Mouse (Mus musculus): ENCODE results near the gene Shank2. TPM values are rescaled to one million over a fixed set of nuclear protein-coding genes. Genes with fewer than 3 reads are reported as not detected.

Shank2 gene
- polyA plus RNA-seq, 1 experiment, result 0.70 TPM

DNA sequence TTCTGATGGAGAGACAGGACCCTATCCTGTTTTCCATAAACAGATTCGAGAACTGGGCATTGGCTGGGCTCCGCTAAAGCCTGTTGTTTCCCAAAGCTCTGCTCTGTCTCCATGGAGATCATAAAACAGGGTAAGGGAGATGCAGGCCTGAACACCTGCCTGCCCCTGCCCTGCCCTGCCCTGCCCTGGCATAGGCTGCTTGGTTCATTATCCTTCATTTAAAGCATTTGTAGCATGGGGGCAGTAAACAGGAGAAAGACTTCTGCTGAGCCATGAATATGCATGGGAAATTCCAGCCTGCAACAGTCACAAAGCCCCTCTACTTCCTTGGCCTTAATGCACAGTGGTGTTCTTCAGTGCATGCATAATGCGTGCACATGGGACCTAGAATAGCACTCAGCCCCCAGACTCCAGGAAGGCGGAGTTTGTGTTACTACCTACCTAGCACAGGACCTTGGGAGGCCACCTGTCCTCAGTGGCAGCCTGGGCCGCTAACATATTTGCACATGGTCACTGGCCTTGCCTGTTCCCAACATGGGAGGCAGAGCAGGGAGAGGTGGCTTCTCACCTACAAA lies 230.5 kb downstream of the Shank2 start:
- no peaks in the 10 kb centered on the region for H3K79me2 ChIP-seq (ENCODE audit: control insufficient read depth, insufficient read depth)
- H3K4me3 ChIP-seq (ENCODE audit: insufficient read depth, poor library complexity, severe bottlenecking), result no peak overlapping the region
- no peaks in the 10 kb centered on the region for H3K79me3 ChIP-seq (ENCODE audit: low read depth)
- no peak overlapping the region for H3ac ChIP-seq (ENCODE audit: control insufficient read depth, insufficient read length, low read depth)
- H3K27me3 ChIP-seq (ENCODE audit: control insufficient read depth, insufficient read depth, insufficient read length), result peaks cover 5% of the 10 kb centered on the region
- no peaks in the 10 kb centered on the region for H3K36me3 ChIP-seq (ENCODE audit: control insufficient read depth, insufficient read depth)
- no peak for TF ChIP-seq MYOD1 (IDR thresholded peaks at IDR 0.05; ENCODE audit: control insufficient read depth, insufficient read length, low read depth)
- TF ChIP-seq MAX (IDR thresholded peaks at IDR 0.05), result no peak
- TF ChIP-seq CEBPB (IDR thresholded peaks at IDR 0.05; ENCODE audit: low read depth), result no peak
- TF ChIP-seq USF1 (IDR thresholded peaks at IDR 0.05; ENCODE audit: low read depth), result no peak
- no peak for TF ChIP-seq MYOG (IDR thresholded peaks at IDR 0.05; ENCODE audit: control insufficient read depth, extremely low read depth, insufficient read length)
- no peak for TF ChIP-seq FOSL1 (IDR thresholded peaks at IDR 0.05; ENCODE audit: insufficient read depth, low read length, poor library complexity, severe bottlenecking)
- TF ChIP-seq CTCF (IDR thresholded peaks at IDR 0.05; ENCODE audit: control insufficient read depth, insufficient read depth, insufficient read length), result no peak

GRCm38 (mm10) chr7:144233479-144233878 lies 231.8 kb downstream of the Shank2 start:
- no peak for TF ChIP-seq MAX (IDR thresholded peaks at IDR 0.05)
- peak; percentile 23 for TF ChIP-seq CEBPB (IDR thresholded peaks at IDR 0.05; ENCODE audit: low read depth)
- Histone ChIP-seq H3K27me3 (ENCODE audit: control insufficient read depth, insufficient read depth, insufficient read length) (peaks cover 5% of the 10 kb centered on the region), H3K4me3 (ENCODE audit: insufficient read depth, poor library complexity, severe bottlenecking) (no peak overlapping the region), H3K79me2 (ENCODE audit: control insufficient read depth, insufficient read depth) (no peaks in the 10 kb centered on the region), H3ac (ENCODE audit: control insufficient read depth, insufficient read length, low read depth) (no peak overlapping the region), H3K79me3 (ENCODE audit: low read depth) (no peaks in the 10 kb centered on the region), H3K36me3 (ENCODE audit: control insufficient read depth, insufficient read depth) (no peaks in the 10 kb centered on the region)

GRCm38 (mm10) chr7:144234783-144235182 lies 233.1 kb downstream of the Shank2 start:
- Histone ChIP-seq H3K36me3 (ENCODE audit: control insufficient read depth, insufficient read depth) (no peaks in the 10 kb centered on the region), H3K79me2 (ENCODE audit: control insufficient read depth, insufficient read depth) (no peaks in the 10 kb centered on the region), H3ac (ENCODE audit: control insufficient read depth, insufficient read length, low read depth) (no peak overlapping the region), H3K27me3 (ENCODE audit: control insufficient read depth, insufficient read depth, insufficient read length) (peaks cover 11% of the 10 kb centered on the region), H3K79me3 (ENCODE audit: low read depth) (no peaks in the 10 kb centered on the region), H3K4me3 (ENCODE audit: insufficient read depth, poor library complexity, severe bottlenecking) (no peak overlapping the region)
- no peak for TF ChIP-seq MAX (IDR thresholded peaks at IDR 0.05)
- TF ChIP-seq CEBPB (IDR thresholded peaks at IDR 0.05; ENCODE audit: low read depth), result no peak
- no peak for TF ChIP-seq CTCF (IDR thresholded peaks at IDR 0.05; ENCODE audit: control insufficient read depth, insufficient read depth, insufficient read length)
- TF ChIP-seq MYOD1 (IDR thresholded peaks at IDR 0.05; ENCODE audit: control insufficient read depth, insufficient read length, low read depth), result no peak
- TF ChIP-seq MYOG (IDR thresholded peaks at IDR 0.05; ENCODE audit: control insufficient read depth, extremely low read depth, insufficient read length), result no peak
- no peak for TF ChIP-seq USF1 (IDR thresholded peaks at IDR 0.05; ENCODE audit: low read depth)
- no peak for TF ChIP-seq FOSL1 (IDR thresholded peaks at IDR 0.05; ENCODE audit: insufficient read depth, low read length, poor library complexity, severe bottlenecking)

DNA sequence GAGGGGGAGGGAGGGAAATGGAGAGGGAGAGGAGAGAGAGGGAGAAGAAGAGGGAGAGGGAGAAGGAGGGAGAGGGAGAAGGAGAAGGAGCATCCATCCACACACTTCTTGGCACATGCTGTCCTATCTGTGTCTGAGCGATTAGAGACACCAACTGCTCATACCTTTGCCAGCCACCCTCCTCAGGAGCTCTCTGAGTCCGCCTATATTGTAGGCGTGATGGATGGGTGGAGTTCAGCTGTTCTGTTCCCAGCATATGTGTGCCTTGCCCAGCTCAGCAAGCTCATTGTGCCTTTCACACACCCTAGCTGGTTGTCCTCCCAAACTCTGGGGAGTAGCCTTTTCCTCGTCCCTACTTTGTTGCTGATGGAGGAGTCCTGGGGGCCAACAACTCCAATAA lies 233.8 kb downstream of the Shank2 start:
- Histone ChIP-seq H3ac (ENCODE audit: control insufficient read depth, insufficient read length, low read depth) (no peak overlapping the region), H3K79me2 (ENCODE audit: control insufficient read depth, insufficient read depth) (no peaks in the 10 kb centered on the region), H3K27me3 (ENCODE audit: control insufficient read depth, insufficient read depth, insufficient read length) (peaks cover 13% of the 10 kb centered on the region), H3K79me3 (ENCODE audit: low read depth) (no peaks in the 10 kb centered on the region), H3K4me3 (ENCODE audit: insufficient read depth, poor library complexity, severe bottlenecking) (no peak overlapping the region), H3K36me3 (ENCODE audit: control insufficient read depth, insufficient read depth) (no peaks in the 10 kb centered on the region)
- TF ChIP-seq MYOD1 (IDR thresholded peaks at IDR 0.05; ENCODE audit: control insufficient read depth, insufficient read length, low read depth) (no peak), MYOG (IDR thresholded peaks at IDR 0.05; ENCODE audit: control insufficient read depth, extremely low read depth, insufficient read length) (no peak), CTCF (IDR thresholded peaks at IDR 0.05; ENCODE audit: control insufficient read depth, insufficient read depth, insufficient read length) (no peak), USF1 (IDR thresholded peaks at IDR 0.05; ENCODE audit: low read depth) (no peak), FOSL1 (IDR thresholded peaks at IDR 0.05; ENCODE audit: insufficient read depth, low read length, poor library complexity, severe bottlenecking) (no peak), MAX (IDR thresholded peaks at IDR 0.05) (no peak), CEBPB (IDR thresholded peaks at IDR 0.05; ENCODE audit: low read depth) (no peak)

DNA sequence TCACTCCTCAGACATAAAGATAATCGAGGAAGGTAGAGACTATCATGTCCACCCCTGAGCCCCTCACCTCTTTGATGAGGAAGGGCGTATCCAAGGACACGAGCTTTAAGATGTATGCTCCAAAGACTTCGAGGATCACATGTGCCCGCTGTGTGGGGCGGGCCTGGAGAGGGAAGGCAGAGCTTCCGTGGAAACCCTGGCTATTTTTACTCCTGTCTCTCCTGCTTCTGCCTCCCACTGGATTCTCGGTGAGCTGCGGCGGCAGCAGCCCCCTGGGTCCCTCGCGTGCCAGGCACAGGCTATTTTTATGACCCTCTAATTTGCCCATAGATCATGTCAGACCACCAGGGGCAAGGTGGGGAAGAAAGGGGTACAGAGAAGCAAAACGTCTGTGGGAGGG lies 235.1 kb downstream of the Shank2 start:
- Histone ChIP-seq H3K27me3 (ENCODE audit: control insufficient read depth, insufficient read depth, insufficient read length) (peaks cover 8% of the 10 kb centered on the region), H3ac (ENCODE audit: control insufficient read depth, insufficient read length, low read depth) (no peak overlapping the region), H3K79me2 (ENCODE audit: control insufficient read depth, insufficient read depth) (no peaks in the 10 kb centered on the region), H3K79me3 (ENCODE audit: low read depth) (no peaks in the 10 kb centered on the region), H3K4me3 (ENCODE audit: insufficient read depth, poor library complexity, severe bottlenecking) (no peak overlapping the region), H3K36me3 (ENCODE audit: control insufficient read depth, insufficient read depth) (no peaks in the 10 kb centered on the region)
- TF ChIP-seq MYOD1 (IDR thresholded peaks at IDR 0.05; ENCODE audit: control insufficient read depth, insufficient read length, low read depth), result no peak
- TF ChIP-seq FOSL1 (IDR thresholded peaks at IDR 0.05; ENCODE audit: insufficient read depth, low read length, poor library complexity, severe bottlenecking), result no peak
- TF ChIP-seq MYOG (IDR thresholded peaks at IDR 0.05; ENCODE audit: control insufficient read depth, extremely low read depth, insufficient read length), result no peak
- no peak for TF ChIP-seq CTCF (IDR thresholded peaks at IDR 0.05; ENCODE audit: control insufficient read depth, insufficient read depth, insufficient read length)
- no peak for TF ChIP-seq USF1 (IDR thresholded peaks at IDR 0.05; ENCODE audit: low read depth)
- TF ChIP-seq CEBPB (IDR thresholded peaks at IDR 0.05; ENCODE audit: low read depth), result no peak
- no peak for TF ChIP-seq MAX (IDR thresholded peaks at IDR 0.05)

GRCm38 (mm10) chr7:144238409-144238808 lies 236.7 kb downstream of the Shank2 start:
- Histone ChIP-seq H3K27me3 (ENCODE audit: control insufficient read depth, insufficient read depth, insufficient read length) (peaks cover 8% of the 10 kb centered on the region), H3ac (ENCODE audit: control insufficient read depth, insufficient read length, low read depth) (no peak overlapping the region), H3K36me3 (ENCODE audit: control insufficient read depth, insufficient read depth) (no peaks in the 10 kb centered on the region), H3K79me2 (ENCODE audit: control insufficient read depth, insufficient read depth) (no peaks in the 10 kb centered on the region), H3K79me3 (ENCODE audit: low read depth) (no peaks in the 10 kb centered on the region), H3K4me3 (ENCODE audit: insufficient read depth, poor library complexity, severe bottlenecking) (no peak overlapping the region)
- TF ChIP-seq MAX (IDR thresholded peaks at IDR 0.05), result no peak
- TF ChIP-seq USF1 (IDR thresholded peaks at IDR 0.05; ENCODE audit: low read depth), result no peak
- TF ChIP-seq CEBPB (IDR thresholded peaks at IDR 0.05; ENCODE audit: low read depth), result no peak
- no peak for TF ChIP-seq MYOD1 (IDR thresholded peaks at IDR 0.05; ENCODE audit: control insufficient read depth, insufficient read length, low read depth)
- no peak for TF ChIP-seq MYOG (IDR thresholded peaks at IDR 0.05; ENCODE audit: control insufficient read depth, extremely low read depth, insufficient read length)
- TF ChIP-seq CTCF (IDR thresholded peaks at IDR 0.05; ENCODE audit: control insufficient read depth, insufficient read depth, insufficient read length), result no peak
- TF ChIP-seq FOSL1 (IDR thresholded peaks at IDR 0.05; ENCODE audit: insufficient read depth, low read length, poor library complexity, severe bottlenecking), result no peak
